Mouse (Mus musculus) myocyte (in vitro differentiated cells): ENCODE data around the gene Nfasc.

ENCODE experiments used
- POLR2A ChIP-seq: IDR thresholded peaks from one replicate; pipeline ENCODE4 v1.6.1; 2011; ENCODE audit warnings: low read depth, mild to moderate bottlenecking, control low read depth, moderate library complexity; ENCODE audit not compliant: insufficient read length
- TCF12 ChIP-seq: IDR thresholded peaks from one replicate; pipeline ENCODE4 v1.6.1; 2011; ENCODE audit warnings: mild to moderate bottlenecking, control low read depth; ENCODE audit not compliant: poor library complexity, insufficient read depth, severe bottlenecking

DNA sequence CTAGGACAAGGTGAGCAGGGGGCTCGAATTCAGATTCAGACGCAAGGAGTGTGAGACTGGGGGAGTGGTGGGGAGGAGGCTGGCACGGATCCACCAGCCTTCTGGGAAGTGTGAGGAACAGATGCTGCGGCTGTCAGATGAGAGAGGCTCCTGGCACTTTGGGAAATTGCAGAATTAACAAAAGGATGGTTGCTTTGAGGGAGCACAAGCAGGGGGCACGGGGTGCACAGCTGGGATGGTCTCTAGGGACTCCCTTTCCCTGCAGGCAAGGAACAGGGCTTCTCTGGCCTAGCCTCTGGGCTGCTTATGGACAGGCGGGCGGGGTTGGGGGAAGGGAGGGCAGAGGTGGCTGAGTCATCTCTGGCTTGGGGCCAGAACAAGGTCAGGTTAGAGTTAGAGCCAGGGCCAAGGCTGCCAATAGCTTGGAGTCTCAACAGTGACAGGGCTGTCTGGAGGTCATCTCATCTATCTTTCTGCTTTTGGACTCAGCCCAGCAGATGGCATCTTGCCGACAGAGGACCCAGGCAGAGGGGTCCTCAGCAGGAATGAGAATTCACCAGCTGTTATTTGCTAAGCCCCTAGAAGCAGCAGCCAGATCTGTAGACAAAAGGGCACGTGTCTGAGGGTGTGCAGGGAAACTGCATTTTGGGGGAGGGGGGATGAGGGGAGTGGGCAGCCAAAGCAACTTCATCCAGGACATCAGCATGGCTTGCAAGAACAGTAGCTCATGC is 183.5 kb downstream of the Nfasc start:
- TF ChIP-seq TCF12 = no peak
- TF ChIP-seq POLR2A = no peak
